Mouse (Mus musculus): ENCODE data around the gene Zfp119b. TPM values are rescaled to one million over a fixed set of nuclear protein-coding genes. Genes with fewer than 3 reads are reported as not detected.

Zfp119b gene
- polyA plus RNA-seq (2015; fragmentation: Illumina TruSeq; extraction: RNeasy Lipid Tissue Mini Kit (QIAGEN cat#74804); ENCODE audit: low read depth, low replicate concordance), result 4.3 TPM

GRCm38 (mm10) chr17:55949400-55949799 is at the start of gene Zfp119b:
Gene Zfp119b (minus strand): TSS chr17:55949500.

DNA sequence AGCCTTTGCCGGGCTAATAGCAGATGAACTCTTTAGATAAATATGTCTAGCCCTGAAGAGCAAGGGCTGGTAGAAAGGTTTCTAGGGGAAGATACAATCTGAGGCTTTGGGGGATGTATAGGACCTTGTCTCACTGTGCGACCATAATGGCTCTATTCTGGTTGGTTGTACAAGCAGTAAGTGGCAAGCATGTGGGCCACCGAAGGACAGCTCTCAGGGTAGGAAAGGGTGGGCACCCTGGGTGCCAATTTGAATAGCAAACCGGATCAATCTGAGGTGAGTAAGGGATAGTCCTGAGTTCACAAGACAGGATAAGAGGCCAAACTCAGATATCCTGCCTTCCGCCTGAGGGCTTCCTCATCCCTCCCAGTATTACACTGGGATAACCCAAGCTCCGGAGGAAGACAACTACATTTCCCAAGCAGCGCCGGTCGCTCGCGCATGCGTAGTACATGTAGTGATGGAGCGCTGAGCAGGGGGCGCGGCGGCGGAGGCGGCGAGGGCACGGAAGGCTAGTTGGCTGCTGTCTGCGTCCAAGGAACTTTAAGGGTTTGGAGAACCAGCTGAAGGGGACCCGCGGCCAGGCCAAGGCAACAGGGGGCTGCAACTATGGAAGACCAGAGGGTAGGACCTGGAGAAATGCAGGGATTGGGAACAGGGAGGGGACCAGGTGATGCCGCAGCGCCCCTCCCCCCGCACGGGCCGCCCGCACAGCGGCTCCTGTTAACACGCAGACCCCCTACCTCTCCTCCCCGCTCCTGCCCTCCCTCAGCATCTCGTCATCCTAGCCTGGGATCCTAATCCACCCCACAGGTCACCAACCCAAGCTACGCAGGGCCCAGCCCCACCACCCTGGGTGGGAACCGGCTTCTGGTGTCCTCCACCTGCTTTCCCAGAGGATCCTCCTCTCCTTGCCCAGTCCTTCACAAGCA is 37.0 kb upstream of the Zfp119b start, which contains the start of gene Fsd1:
TSS of gene Fsd1 (plus strand) at position 480 of the 932 bp plus-strand sequence.

DNA sequence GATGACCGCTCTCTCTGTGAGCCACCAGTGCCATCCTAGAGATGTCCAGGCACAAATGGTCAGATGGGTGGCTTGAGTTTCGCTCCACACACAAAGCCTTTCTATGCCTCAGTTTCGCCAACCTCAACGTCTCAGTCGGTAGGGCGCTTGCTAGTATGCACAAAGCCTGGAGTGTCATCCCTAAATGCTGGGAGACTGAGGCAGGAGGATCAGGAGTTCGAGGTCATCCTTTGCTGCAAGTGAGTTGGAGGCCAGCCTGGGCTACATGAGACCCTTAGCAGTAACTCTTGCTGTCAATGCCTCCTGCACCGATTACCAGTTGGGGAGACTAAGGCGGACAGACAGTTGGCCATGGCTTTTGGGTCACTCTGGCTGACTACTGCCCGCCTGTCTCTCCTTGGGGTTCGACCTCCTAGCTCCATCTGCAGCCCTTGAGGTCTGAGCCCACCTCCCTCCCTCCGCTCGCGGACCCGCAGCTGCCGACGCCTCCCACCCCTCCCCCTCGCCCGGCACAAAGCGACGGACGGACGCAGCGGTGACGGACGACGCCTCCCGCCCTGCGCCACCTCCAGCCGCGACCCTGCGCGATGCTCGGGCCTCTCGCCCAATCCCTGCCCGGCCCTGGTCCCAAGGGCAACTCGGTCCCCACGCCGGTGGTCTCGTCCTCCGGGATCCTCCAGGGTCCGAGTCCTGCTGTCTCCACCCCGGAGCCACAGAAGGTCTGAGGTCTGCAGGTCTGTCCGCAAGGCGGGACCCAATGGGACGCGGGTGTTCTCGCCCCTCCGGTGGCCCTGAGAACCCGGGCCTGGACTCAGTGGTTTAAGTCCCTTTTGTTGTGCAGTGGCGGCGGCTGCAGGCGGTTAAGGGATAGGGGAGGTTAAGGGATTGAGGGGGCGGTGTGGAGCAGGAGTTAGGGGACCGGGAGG is 20.9 kb upstream of the Zfp119b start, which contains the start of gene Shd:
TSS of gene Shd (plus strand) at position 502 of the 926 bp plus-strand sequence.

DNA sequence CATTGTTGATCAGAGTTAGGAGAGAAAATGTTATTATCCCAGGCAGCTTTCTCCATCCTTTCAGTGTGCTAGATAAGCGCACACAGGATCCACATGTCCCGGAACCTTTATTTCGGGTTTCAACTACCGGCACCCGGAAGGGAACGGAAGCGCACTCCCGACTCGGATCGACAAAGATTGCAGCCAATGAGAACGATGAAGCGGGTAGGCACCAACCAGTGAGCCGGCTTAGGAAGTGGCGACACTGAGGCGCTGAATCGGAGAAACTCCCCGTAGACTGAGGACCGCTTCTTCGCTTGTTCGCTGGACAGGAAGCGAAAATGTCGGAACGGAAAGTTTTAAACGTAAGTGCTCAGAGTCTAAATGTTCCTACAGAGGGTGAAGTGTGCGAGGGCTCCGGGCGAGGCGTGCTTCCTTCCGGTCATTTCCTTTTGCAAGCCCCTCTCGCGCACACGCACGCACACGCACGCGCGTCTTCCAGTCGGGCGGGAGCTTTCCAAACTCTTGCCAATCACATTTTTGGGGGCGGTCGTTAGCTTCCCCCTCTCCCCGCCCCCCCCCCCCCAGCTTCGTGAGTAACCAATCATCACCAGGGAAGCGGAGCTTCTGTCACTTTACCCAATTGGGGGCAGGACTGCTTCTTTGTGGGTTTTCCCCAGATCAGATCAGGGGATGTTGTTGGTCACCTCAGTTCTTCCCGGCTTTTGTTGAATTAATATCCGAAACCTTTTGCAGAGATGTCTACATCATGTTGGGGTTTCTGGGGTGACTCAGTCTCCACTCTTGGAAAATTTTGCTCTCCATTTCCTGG is 9.8 kb upstream of the Zfp119b start, which contains the start of gene Yju2:
TSS of gene Yju2 (plus strand) at position 182 of the 811 bp plus-strand sequence.

GRCm38 (mm10) chr17:55952447-55953027 is 3.2 kb upstream of the Zfp119b start, which contains the start of gene Ebi3:
Gene Ebi3 (plus strand): TSS chr17:55952640.

Other genes starting within 250 kb of the Zfp119b start
- 7.9 TPM for gene Pot1b, start 236.9 kb downstream of the Zfp119b start, polyA plus RNA-seq (2015; fragmentation: Illumina TruSeq; extraction: RNeasy Lipid Tissue Mini Kit (QIAGEN cat#74804); ENCODE audit: low read depth, low replicate concordance)
- not detected for gene Adgre4, start 199.5 kb downstream of the Zfp119b start, polyA plus RNA-seq (2015; fragmentation: Illumina TruSeq; extraction: RNeasy Lipid Tissue Mini Kit (QIAGEN cat#74804); ENCODE audit: low read depth, low replicate concordance)
- gene Zfp119a, start 70.6 kb downstream of the Zfp119b start, polyA plus RNA-seq (2015; fragmentation: Illumina TruSeq; extraction: RNeasy Lipid Tissue Mini Kit (QIAGEN cat#74804); ENCODE audit: low read depth, low replicate concordance), result 5.6 TPM
- gene Zfp959, start 57.4 kb downstream of the Zfp119b start, polyA plus RNA-seq (2015; fragmentation: Illumina TruSeq; extraction: RNeasy Lipid Tissue Mini Kit (QIAGEN cat#74804); ENCODE audit: low read depth, low replicate concordance), result 11.1 TPM
- 1.5 TPM for gene Ebi3, start 3.1 kb upstream of the Zfp119b start, polyA plus RNA-seq (2015; fragmentation: Illumina TruSeq; extraction: RNeasy Lipid Tissue Mini Kit (QIAGEN cat#74804); ENCODE audit: low read depth, low replicate concordance)
- gene Yju2, start 9.6 kb upstream of the Zfp119b start, polyA plus RNA-seq (2015; fragmentation: Illumina TruSeq; extraction: RNeasy Lipid Tissue Mini Kit (QIAGEN cat#74804); ENCODE audit: low read depth, low replicate concordance), result 10.5 TPM
- gene Shd, start 21.0 kb upstream of the Zfp119b start, polyA plus RNA-seq (2015; fragmentation: Illumina TruSeq; extraction: RNeasy Lipid Tissue Mini Kit (QIAGEN cat#74804); ENCODE audit: low read depth, low replicate concordance), result 42.9 TPM
- 54.4 TPM for gene Fsd1, start 37.0 kb upstream of the Zfp119b start, polyA plus RNA-seq (2015; fragmentation: Illumina TruSeq; extraction: RNeasy Lipid Tissue Mini Kit (QIAGEN cat#74804); ENCODE audit: low read depth, low replicate concordance)
- 2.6 TPM for gene Stap2, start 56.1 kb upstream of the Zfp119b start, polyA plus RNA-seq (2015; fragmentation: Illumina TruSeq; extraction: RNeasy Lipid Tissue Mini Kit (QIAGEN cat#74804); ENCODE audit: low read depth, low replicate concordance)
- gene Mpnd, start 56.2 kb upstream of the Zfp119b start, polyA plus RNA-seq (2015; fragmentation: Illumina TruSeq; extraction: RNeasy Lipid Tissue Mini Kit (QIAGEN cat#74804); ENCODE audit: low read depth, low replicate concordance), result 93.4 TPM
- gene Sh3gl1, start 87.1 kb upstream of the Zfp119b start, polyA plus RNA-seq (2015; fragmentation: Illumina TruSeq; extraction: RNeasy Lipid Tissue Mini Kit (QIAGEN cat#74804); ENCODE audit: low read depth, low replicate concordance), result 40.3 TPM
- gene Chaf1a, start 90.9 kb upstream of the Zfp119b start, polyA plus RNA-seq (2015; fragmentation: Illumina TruSeq; extraction: RNeasy Lipid Tissue Mini Kit (QIAGEN cat#74804); ENCODE audit: low read depth, low replicate concordance), result 2.4 TPM
- gene Ubxn6, start 125.5 kb upstream of the Zfp119b start, polyA plus RNA-seq (2015; fragmentation: Illumina TruSeq; extraction: RNeasy Lipid Tissue Mini Kit (QIAGEN cat#74804); ENCODE audit: low read depth, low replicate concordance), result 105 TPM
- 82.6 TPM for gene Hdgfl2, start 130.1 kb upstream of the Zfp119b start, polyA plus RNA-seq (2015; fragmentation: Illumina TruSeq; extraction: RNeasy Lipid Tissue Mini Kit (QIAGEN cat#74804); ENCODE audit: low read depth, low replicate concordance)
- gene Plin4, start 160.3 kb upstream of the Zfp119b start, polyA plus RNA-seq (2015; fragmentation: Illumina TruSeq; extraction: RNeasy Lipid Tissue Mini Kit (QIAGEN cat#74804); ENCODE audit: low read depth, low replicate concordance), result 1.1 TPM
- gene Plin5, start 168.1 kb upstream of the Zfp119b start, polyA plus RNA-seq (2015; fragmentation: Illumina TruSeq; extraction: RNeasy Lipid Tissue Mini Kit (QIAGEN cat#74804); ENCODE audit: low read depth, low replicate concordance), result 0.67 TPM
- 2.5 TPM for gene Lrg1, start 172.5 kb upstream of the Zfp119b start, polyA plus RNA-seq (2015; fragmentation: Illumina TruSeq; extraction: RNeasy Lipid Tissue Mini Kit (QIAGEN cat#74804); ENCODE audit: low read depth, low replicate concordance)
- gene Sema6b, start 190.8 kb upstream of the Zfp119b start, polyA plus RNA-seq (2015; fragmentation: Illumina TruSeq; extraction: RNeasy Lipid Tissue Mini Kit (QIAGEN cat#74804); ENCODE audit: low read depth, low replicate concordance), result 52.6 TPM
- gene Tnfaip8l1, start 213.0 kb upstream of the Zfp119b start, polyA plus RNA-seq (2015; fragmentation: Illumina TruSeq; extraction: RNeasy Lipid Tissue Mini Kit (QIAGEN cat#74804); ENCODE audit: low read depth, low replicate concordance), result 9.1 TPM
- gene Mydgf, start 234.4 kb upstream of the Zfp119b start, polyA plus RNA-seq (2015; fragmentation: Illumina TruSeq; extraction: RNeasy Lipid Tissue Mini Kit (QIAGEN cat#74804); ENCODE audit: low read depth, low replicate concordance), result 53.9 TPM